Mouse (Mus musculus) ES-Bruce4 (cell line): ENCODE data around the gene Sergef.

Experiments used
- CTCF ChIP-seq: IDR thresholded peaks from one replicate; pipeline ENCODE4 v1.8.1; 2011; ENCODE audit warnings: low read depth, low read length
- EP300 ChIP-seq: IDR thresholded peaks from 2 replicates; pipeline ENCODE4 v1.6.1; 2011; ENCODE audit warnings: low read depth, low read length; ENCODE audit not compliant: insufficient read depth
- POLR2A ChIP-seq: IDR thresholded peaks from one replicate; pipeline ENCODE4 v1.8.1; 2011; ENCODE audit warnings: low read length; ENCODE audit not compliant: insufficient read depth

DNA sequence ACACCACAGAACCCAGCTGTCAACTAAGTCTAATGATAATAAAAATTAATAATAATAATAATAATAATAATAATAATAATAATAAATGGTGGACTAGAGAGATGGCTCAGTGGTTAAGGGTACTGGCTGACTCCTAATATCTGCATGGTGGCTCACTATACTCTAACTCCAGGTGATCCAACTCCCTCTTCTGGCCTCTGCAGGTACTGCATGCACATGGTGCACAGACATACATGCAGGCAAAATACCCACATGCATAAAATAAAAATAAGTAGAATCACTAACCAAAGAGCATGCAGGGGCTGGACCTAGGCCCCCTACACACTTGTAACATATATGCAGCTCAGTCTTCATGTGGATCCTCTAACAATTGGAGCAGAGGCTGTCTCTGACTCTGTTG is 75.8 kb downstream of the Sergef start:
- TF ChIP-seq CTCF (peak; percentile 10), EP300 (no peak), POLR2A (no peak)
